Mouse (Mus musculus) ES-Bruce4 (cell line): Measurements from ENCODE around the gene Slc26a8.

Source experiments
- CTCF ChIP-seq: IDR thresholded peaks from one replicate; pipeline ENCODE4 v1.8.1; 2011; ENCODE audit warnings: low read depth, low read length
- EP300 ChIP-seq: IDR thresholded peaks from 2 replicates; pipeline ENCODE4 v1.6.1; 2011; ENCODE audit warnings: low read depth, low read length; ENCODE audit not compliant: insufficient read depth

- no peak for TF ChIP-seq EP300
- TF ChIP-seq CTCF, result no peak
Measured at GRCm38 (mm10) chr17:28612603-28613002, 77.4 kb downstream of the Slc26a8 start.
